Mouse (Mus musculus) natural killer cell, adult 2 months (primary cell): ENCODE data around the gene Csf2rb2.
"Not testable (repeated sequence)": the region's sequence is repeated elsewhere in the genome, so short reads cannot be mapped to it uniquely, and the experiment has no call there.

ENCODE experiments used
- DNase-seq, 2 experiments: peaks; one replicate each; pipeline ENCODE4 v3.0.0; 2022; ENCODE audit warnings: low spot score in 2 of 2

Csf2rb2 gene

DNA sequence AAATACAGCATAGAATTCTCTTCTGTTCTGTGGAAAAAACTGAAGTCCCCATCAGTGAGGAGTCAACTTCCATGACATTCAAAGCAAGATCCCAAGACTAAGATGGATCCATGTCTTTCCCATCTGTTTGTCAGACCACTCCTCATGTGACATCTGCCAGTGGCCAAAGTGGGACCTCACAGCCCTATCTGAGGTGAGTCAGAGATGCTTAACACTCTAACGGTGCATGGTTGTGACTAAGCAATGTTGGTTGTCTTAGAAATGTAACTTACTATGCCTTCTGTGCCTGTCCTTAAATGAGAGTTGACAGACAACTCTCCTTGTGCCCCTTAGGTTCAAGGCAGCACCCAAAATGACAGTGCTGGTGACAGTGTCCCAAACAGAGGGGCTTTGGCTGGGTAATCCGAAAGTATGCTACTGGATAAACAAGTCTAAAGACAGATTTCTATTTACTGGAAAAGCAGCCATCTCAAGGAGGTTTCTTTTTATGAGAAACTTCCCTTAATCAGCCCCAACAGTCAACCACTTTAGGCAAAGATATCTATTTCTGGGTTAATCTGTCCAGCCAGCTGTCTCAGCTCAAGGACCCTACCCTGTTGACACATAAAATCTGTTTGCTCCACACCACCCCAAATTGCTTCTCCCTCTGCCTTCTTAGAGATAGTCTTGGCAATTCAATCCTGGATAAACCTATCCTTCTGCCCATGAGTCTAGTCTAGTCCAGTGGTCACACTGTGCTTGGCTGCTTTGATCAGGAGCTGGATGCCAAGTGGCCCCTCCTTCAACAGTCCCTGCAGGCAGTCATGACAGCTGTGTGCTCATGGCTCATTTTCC, 13.0 kb upstream of the Csf2rb2 start:
- DNase-seq: not testable (repeated sequence)

DNA sequence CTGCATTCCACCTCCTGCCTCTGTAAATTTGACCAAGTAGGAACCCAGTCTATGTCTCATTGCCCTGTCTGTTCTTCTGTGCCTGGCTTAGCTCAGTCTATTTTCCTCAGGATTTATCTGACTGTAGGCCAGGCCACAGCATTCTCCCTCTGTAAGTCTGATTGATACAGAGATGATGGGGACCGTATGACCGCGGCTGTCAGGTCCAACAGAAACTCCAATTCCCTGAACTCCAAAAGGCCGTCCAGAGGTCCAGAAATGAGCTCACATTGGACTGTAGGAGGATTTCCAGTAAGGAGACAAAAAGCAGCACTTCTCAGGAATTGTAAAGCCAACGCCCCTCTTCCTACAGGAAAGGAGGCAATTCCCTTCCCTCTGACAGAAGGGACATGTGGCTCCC, 8.1 kb upstream of the Csf2rb2 start:
- DNase-seq: not testable (repeated sequence)

DNA sequence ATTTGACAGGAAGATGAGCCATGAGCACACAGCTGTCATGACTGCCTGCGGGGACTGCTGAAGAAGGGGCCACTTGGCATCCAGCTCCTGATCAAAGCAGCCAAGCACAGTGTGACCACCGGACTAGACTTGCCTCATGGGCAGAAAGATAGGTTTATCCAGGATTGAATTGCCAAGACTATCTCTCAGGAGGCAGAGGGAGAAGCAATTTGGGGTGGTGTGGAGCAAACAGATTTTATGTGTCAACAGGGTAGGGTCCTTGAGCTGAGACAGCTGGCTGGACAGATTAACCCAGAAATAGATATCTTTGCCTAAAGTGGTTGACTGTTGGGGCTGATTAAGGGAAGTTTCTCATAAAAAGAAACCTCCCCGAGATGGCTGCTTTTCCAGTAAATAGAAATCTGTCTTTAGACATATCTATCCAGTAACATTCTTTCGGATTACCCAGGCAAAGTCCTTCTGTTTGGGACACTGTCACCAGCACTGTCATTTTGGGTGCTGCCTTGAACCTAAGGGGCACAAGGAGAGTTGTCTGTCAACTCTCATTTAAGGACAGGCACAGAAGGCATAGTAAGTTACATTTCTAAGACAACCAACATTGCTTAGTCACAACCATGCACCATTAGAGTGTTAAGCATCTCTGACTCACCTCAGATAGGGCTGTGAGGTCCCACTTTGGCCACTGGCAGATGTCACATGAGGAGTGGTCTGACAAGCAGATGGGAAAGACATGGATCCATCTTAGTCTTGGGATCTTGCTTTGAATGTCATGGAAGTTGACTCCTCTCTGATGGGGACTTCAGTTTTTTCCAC, 7.1 kb upstream of the Csf2rb2 start:
- not testable (repeated sequence) for DNase-seq

DNA sequence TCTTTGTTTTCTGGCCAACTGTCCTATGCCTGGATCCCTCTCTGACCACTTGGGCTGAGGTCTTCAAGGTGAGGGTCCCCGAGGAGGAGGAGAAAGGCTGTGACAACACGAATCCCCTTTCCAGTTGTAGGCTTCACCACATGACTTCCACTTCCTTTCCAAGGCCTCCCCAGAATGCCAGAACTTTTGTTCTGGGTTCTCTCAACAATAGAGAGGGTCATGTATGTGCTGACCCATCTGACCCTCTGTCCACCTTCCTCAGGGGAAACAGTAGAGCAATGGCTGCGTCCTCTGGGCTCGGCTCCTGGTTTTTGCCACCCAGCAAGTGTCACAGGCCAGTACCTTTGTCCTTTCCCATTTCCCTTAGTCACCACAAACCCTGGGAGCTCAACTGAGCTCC, 5.5 kb upstream of the Csf2rb2 start:
- no peak for DNase-seq

DNA sequence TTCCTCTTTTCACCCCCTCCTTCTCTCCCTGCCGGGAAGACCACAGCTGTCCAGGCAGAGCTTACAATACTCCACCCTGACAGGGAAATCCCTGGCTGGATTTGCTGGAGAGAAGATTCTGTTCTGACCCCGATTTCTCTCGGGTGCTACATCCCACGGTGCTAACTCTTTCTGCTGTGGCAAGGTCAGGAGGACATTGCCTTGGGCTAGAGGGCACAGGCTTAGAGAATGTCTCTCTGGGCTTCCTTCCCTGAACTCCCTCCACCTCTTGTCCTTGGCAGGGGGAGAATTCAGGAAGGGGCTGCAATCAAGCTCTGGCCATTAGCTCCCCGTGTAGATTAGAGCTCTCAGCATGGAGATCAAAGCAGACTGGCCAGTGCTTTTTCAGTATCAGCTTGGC, 4.3 kb upstream of the Csf2rb2 start:
- no peak for DNase-seq

DNA sequence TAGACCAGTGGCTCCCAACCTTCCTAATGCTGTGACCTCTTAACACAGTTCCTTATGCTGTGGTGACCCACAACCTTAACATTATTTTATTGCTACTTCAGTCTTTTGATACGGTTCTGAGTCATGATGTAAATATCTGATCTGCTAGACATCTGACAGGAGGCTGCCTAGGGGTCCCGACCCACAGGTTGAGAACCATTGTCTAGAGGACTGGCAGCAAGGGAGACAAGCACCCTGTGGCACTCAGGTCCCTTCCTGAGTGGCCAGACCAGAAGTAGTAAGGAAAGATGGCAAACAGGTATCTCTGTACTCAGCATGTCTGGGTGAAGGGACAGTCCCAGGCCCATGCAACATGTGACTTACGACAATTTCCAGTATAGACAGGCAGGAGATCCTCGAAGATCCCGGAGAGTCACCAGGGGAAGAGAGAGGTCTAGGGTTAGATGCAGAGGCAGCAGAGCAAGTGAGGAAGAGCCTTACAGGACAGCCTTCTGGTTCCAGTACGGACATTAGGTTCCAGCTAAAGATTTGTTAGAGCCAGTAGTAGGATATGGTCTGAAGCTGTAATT, 1.8 kb downstream of the Csf2rb2 start:
- no peak for DNase-seq

DNA sequence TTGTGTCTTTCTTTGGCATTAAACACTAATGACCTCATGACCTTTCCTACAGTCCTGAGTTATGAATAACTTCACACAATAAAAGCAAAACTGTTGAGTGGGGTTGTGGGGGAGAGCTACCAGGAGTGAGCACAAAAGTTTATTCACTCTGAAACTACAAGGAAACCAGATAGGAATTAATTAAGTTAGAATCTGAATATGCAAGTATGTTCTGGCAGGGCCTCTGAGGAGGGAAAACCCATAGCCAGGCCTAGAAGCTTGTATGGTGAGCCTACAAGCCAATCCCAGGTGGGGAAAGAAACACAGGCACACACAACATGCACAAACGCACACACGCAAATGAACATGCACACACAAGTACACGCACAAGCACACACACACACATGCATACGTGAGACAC, 2.8 kb downstream of the Csf2rb2 start:
- no peak for DNase-seq

DNA sequence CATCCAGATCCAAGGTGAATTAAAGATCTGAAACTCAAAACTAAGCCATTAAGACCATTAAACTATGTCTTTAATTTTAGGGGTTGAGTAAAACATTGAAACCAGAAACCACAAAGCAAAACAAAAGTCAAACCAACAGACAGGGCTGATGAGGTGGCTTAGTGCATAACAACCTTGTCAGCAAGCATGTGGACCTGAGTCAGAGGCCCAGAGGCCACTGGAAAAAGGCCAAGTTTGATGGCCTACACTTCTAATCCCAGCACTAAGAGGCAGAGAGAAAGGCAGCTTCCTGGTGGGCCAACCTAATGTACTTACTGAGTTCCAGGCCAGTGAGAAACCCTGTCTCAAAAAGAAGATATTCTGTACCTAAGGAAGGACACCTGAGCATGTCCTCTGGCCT, 4.7 kb downstream of the Csf2rb2 start:
- no peak for DNase-seq

DNA sequence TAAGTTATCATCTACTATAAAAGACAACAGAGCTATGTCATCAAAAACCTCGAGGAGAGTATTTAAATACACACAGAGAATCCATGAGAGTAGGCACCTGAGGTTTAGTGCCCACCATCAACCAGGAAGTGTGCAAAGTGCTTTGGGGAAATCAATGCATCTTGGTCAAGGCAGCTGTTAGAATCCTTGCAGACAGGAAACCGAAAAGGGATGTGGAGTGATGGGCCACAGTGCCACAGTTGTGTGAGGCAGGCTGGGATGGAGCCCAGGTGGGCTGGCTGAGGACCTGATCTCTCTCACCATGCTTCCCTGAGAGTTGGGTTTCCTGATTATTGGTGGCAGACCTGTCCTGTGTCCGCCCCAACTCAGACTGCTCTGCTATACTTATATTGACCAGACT, 5.9 kb downstream of the Csf2rb2 start:
- no peak for DNase-seq

DNA sequence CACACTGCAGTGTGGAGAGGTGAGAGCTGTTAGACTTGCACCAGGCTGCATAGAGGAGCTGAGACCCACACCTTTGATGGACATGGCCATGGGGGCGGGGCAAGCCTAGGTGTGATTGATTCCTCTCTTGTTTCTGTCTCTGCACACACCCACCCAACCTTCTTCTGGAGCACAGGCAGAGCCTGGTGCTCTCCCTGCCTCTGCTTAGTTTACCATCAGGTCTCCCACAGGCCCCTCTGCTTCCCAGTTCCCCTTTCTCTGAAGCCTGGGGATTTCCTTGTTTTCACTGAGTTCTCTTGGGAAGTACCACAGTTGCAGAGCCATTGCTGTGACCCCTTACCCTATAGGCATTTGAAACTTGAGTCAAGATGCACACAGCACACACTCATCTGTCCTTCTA, 7.0 kb downstream of the Csf2rb2 start:
- no peak for DNase-seq

DNA sequence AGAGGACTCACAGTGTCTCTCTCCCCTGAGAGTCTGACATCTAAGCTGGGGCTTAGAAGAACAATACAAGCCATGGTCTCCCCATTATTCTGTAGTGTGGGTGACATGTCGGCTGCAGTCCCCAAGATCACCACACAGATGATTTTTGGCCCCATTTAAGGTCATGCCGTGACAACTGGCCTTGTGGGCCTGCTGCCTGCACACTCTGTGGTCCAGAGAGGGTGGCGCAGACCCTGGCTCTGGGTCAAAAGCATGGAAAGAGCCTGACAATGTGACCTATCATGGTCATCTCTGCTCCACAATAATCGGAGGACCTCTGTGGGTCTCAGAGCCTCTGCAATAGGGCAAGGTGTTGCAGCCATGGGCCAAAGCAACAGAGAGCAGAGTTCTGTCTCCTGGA, 11.8 kb downstream of the Csf2rb2 start:
- no peak for DNase-seq

DNA sequence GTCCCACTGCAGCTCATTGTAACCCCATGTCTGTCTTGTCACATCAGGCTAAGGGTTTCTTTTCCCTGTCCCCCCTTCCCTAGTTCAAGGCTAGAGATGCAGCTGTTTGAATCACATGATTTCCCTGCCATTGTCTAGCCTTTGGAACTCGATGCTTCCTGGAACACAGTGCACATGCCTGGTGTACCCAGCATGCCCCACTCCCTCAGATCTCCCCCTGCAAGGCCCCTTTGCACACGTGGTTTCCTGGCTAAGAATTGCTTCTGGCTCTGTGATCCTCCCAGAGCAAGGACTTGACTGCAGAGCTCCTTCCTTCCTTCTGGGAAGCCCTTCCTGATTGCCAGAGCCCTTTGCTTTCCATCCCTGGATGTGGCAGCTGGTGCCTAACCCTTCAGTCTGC, 12.3 kb downstream of the Csf2rb2 start:
- DNase-seq: not testable (repeated sequence)

DNA sequence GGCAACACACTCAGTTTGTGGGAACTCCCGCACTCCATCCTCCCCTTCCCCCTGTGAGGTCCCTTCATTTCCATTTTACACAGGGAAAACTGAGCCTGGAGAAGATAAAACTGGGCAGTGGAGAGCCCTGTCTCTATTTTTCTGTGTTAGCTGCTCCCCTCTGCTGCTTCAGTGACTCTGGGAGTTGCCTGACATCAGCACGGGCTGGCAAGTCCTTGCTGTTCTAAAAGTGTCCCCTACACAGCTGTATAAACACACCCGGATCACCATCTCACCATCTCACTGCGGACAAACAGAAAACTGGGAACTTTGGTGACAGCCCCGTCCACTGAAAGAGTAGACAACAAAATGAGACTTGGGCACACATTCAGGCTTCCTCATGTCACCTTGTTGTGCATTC, 15.7 kb downstream of the Csf2rb2 start:
- DNase-seq: not testable (repeated sequence)

DNA sequence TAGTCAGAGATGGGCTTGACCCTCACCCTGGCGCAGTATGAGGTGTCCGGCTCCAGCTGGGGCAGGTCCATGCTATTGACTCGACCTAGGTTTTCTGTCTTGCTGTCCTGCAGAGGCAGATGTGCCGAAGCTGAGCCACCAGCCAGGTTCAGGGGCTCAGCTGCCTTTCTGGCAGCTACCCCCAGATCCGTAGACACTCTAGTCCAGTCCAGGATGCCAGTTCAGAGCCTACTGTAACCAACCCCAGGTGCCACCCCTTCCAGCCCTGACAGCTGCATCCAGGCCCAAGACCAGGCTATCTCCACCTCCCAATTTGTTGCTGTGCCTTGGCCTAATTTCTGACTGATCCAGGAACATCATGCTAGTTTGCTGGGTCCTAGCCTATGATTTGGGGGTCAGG, 17.6 kb downstream of the Csf2rb2 start:
- DNase-seq: no peak

DNA sequence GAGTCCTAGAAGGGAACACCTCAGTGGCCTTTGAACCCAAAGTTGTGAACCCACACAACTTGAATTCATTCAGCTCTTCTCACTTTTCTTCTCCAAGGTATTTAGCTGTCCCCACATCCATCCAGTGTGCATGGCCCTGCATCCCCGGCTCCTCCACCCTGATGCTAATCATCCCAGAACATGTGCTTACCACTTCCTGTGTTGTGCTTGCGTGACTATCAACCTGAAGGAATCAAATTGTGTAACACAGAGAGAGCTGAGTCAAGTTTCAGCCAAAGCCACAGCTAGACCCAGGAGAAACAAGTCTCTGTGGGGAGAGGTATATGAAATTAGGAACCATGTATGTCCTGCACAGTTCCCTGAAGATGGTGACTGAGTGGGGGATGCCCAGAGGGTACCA, 27.2 kb downstream of the Csf2rb2 start:
- no peak for DNase-seq

DNA sequence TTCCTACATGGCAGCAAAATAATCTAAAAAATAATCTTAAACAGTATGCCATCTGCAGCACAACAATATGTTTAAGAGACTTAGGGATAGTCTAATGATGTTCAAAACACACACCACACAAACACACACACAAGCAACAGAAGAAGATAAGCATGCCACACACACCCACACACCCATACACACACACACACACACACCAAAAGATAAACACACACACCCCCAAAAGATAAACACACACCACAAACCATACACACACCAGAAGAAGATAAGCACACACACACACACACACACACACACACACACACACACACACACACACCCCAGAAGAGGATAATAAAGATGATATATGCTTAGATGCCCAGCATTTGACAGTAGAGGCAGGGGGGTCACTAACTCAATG, 34.3 kb downstream of the Csf2rb2 start:
- DNase-seq: no peak

DNA sequence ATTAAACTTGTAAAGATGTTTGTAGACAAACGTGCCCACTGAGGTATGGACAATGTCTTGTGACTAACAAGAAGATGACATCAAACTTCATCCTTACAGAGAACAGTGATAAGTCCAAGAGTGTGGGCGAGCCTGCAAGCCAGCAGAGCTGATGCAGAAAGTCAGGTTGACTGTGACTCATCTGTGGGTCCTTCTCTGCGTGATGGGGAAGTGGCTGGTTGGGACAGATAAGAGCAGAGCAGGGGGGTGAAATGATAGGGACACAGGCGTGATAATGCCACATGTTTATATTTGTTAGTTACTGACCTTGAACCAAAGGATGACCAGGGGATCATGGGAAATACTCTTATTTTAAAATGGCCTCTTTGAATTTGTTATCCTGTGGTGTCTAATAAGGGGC, 37.7 kb downstream of the Csf2rb2 start:
- DNase-seq: no peak

DNA sequence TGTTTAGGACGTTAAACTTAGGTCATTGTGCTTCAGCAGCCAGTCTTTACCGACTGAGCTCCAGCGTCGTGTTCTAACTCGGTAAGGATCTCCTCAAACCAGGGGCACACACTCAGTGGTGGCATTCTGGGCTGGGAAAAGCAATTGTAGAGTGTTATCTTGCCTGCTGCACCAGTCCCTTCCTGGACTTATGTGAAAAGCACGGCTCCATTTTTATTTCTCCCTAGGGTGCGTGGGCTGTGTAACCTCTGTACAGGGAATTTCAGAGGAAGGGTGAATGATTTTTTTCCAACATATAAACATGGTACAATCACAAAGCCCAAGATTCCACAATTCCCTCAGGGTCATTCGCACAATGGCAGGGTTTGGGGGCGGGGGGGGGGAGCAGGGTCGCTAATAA, 38.1 kb downstream of the Csf2rb2 start:
- no peak for DNase-seq

DNA sequence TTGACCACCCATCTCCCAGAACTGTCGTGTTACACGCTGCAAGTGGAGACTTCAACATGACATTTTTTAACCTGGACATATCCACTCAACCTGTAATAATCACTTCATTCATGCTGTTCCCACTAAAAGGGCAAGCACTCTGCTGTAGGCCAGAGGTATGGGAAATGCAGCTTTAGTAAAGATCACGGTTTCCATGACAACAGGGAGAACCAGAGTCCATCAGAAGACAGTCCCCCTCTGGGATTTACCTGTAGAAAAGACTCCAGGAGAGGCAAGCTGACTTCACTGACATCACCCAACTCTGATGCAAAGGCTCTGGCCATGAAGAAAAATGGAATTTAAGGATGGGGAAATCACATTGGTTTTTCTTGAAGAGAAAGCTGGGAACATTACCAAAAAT, 42.2 kb downstream of the Csf2rb2 start:
- no peak for DNase-seq

DNA sequence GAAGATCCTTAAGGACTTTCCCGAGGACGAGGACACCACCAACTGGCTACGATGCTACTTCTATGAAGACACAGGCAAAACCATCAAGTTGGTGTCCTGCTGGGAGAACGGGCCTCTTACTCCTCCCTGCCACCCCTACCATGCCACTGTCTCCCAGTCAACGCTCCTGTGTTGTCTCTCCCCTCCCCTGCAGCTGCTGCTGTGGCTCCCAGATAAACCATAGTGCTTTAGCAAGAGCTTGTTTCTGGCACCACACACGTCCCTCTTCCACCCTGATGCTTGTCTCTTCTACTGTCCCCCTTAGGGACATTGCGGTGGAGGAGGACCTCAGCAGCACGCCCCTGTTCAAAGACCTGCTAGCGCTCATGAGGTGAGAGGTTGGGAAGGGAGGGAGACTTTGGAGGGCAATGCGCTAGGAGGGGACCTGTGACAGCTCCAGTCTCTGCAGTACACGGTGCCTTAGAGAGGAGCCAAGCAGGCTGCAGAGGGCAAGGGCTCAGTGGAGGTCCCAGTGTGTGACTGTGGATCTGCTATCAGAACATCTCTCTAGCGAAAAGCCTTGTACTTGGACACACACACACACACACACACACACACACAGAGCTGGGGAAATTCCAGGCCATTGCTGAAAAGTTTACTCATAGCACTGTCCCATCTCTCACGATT, 44.7 kb downstream of the Csf2rb2 start:
- no peak for DNase-seq

DNA sequence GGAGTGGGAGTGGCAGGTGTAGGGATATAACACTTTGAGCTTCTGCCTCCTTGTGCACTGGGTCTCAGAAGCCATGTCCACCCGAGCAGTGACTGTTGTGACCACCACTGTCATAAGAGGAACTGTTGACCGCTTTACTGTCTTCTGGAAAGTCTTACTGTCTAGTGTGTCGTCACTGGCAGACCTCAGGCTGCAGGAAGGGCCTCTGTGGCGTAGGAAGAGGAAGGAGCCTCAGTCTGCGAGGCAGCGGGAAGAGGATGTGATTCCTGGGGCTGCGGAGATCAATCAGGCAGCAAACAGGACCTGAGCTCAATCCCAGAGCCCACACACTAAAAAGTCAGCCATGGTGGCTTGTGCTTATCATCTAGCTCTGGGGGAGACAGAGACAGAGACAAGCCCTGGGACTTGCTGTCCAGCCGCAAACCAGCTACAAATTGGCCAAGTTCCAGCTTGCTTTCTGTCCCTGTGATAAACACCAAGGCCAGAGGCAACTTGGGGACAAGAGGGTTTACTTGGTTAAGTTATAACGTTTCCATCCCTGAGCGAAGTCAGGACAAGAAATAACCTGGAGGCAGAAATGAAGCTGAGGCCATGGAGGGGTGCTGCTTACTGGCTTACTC, 47.2 kb downstream of the Csf2rb2 start:
- peak in 1 of 2 experiments; percentile 35 for DNase-seq
